Mouse (Mus musculus) CH12.LX (cell line): ENCODE data around the gene Gna11.

Source experiments
- CTCF ChIP-seq, 2 experiments: IDR thresholded peaks in 1 of 2; conservative IDR thresholded peaks in 1 of 2; 2 replicates each; pipeline ENCODE4 v1.5.1; 2011 to 2012; ENCODE audit warnings: low read depth in 2 of 2, low read length in 2 of 2, improper control_type of control experiment in 1 of 2, inconsistent platforms in 1 of 2, mild to moderate bottlenecking in 1 of 2, moderate library complexity in 1 of 2
- PAX5 ChIP-seq: IDR thresholded peaks from 2 replicates; pipeline ENCODE4 v1.6.1; 2012; ENCODE audit warnings: low read length, inconsistent platforms, mixed read lengths
- POLR2A ChIP-seq: IDR thresholded peaks from 2 replicates; pipeline ENCODE4 v1.6.1; 2011; ENCODE audit warnings: low read depth, mild to moderate bottlenecking, improper control_type of control experiment, low read length
- RCOR1 ChIP-seq: conservative IDR thresholded peaks from 2 replicates; pipeline ENCODE4 v1.6.1; 2012; ENCODE audit warnings: low read depth, mild to moderate bottlenecking, inconsistent platforms, low read length, improper control_type of control experiment
- ZNF384 ChIP-seq: IDR thresholded peaks from 2 replicates; pipeline ENCODE4 v1.6.1; 2012; ENCODE audit warnings: low read depth, low read length, improper control_type of control experiment, inconsistent platforms

GRCm38 (mm10) chr10:81592631-81593030 lies 47.6 kb upstream of the Gna11 start:
- TF ChIP-seq POLR2A (no peak), RCOR1 (no peak), CTCF (conservative IDR thresholded peaks at IDR 0.05 in 1 of 2, IDR thresholded peaks at IDR 0.05 in 1 of 2; ENCODE audit: low read depth in 2 of 2, low read length in 2 of 2) (no peak), PAX5 (no peak), ZNF384 (no peak)
